Mouse (Mus musculus): ENCODE results near the gene Clhc1. TPM values are rescaled to one million over a fixed set of nuclear protein-coding genes. Genes with fewer than 3 reads are reported as not detected.

The Clhc1 gene
- polyA plus RNA-seq (2014; fragmentation: Nextera tagmentation; extraction: Ambion mirVana): 0.19 and 0.28 TPM in 2 replicates

DNA sequence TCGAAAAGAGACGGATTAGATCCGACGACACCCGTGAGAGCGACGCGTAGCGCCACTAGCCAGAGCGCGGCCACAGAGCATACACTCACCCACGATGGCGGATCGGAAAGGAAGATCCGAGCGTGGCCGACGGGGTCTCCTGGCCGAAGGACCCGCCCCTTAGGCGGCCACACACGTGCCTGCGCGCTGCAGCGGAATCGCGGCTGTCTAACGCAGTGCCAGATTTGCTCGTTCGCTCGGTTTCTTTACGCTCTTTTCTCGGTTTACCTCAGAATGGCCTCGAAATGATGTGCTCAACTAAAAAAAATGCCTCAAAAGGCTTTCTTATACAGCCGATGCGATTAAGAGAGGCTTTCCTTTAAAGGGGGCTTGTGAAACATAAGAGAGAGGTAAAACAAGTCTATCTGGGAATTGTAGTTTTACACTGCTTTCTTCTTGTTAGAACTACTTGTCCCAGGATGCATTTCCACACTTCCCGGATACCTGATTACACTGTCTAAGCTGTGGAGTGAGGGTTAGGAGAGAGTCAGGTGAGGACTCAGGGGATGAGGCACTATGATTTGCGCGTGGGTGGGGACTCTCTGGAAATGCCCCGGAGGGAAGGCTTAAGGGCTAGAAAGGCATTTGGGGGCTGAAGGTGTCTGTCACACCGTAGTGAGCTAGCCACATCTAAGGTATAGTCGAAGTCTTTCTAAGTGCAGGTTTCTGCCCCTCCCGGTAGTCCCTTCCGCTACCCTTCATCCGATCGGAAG lies at the start of gene Clhc1, which contains the start of gene Rps27a:
Clhc1 (plus strand) TSS at position 199 of the 752 bp plus-strand sequence.
Rps27a (minus strand) TSS at position 358 of the 752 bp plus-strand sequence.
- Histone ChIP-seq H3K9me3 (ENCODE audit: control insufficient read depth, low read length) (no peaks in the 10 kb centered on the region), H3K4me2 (ENCODE audit: low read length) (peak within 1 kb of the TSS; percentile 78), H3K9ac (ENCODE audit: low read length) (peak within 1 kb of the TSS; percentile 96), H3K27ac (ENCODE audit: low read depth) (peak within 1 kb of the TSS; percentile 76), H3K27me3 (replicated peaks; ENCODE audit: control insufficient read depth, insufficient read depth, low read length) (no peaks in the 10 kb centered on the region), H3K4me3 (ENCODE audit: low read depth, low read length) (peak within 1 kb of the TSS; percentile 96), H3K36me3 (ENCODE audit: control insufficient read depth, insufficient read depth, low read length) (peaks cover 34% of the 10 kb centered on the region), H3K4me1 (replicated peaks; ENCODE audit: control insufficient read depth, insufficient read depth, low read length) (no peaks in the 10 kb centered on the region)
- ATAC-seq (replicated peaks; ENCODE audit: low FRiP score, low TSS enrichment, low read depth) (peak; percentile 97), DNase-seq (ENCODE audit: low spot score) (peak; percentile 99)
- WGBS: under 1% methylated on average over 46 of the region's 46 CpGs

DNA sequence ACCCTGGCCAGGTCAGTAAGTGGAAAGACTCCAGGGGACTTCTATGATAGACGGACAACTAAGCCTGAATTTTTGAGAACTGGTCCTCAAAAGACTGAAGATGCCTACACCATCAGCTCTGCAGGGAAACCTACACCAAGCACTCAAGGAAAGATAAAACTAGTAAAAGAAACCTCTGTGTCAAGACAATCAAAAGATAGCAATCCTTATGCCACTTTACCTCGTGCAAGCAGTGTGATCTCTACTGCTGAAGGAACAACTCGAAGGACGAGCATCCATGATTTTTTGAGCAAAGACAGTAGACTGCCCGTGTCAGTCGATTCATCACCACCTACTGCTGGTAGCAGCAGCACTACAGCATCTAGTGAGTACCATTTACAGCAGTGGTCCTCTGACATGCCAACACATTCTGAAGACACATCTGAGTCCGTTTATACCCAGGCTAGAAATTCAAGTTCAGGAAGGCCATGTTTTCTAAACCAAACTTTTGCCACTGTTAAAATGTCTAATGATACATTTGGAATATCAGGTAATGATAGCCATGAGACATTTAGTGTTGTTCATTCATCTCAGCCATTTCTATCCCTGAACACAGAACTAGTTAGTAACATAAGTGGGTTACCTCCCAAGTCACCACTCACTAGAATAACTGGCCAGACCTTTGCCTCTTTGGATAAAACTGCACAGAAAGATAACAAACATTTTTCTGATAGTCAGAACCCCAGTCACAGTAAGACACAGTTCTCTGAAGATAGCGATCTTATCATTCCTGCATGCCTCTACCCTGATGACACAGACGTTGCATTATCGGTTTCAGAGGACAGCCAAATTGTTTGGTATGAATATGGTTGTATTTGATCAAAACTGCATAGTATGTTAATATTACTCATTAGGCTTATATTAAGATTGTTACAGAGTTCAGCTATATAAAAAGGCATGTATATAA lies 43.5 kb upstream of the Clhc1 start:
- DNase-seq (ENCODE audit: low spot score) (no peak), ATAC-seq (replicated peaks; ENCODE audit: low FRiP score, low TSS enrichment, low read depth) (no peak)
- Histone ChIP-seq H3K4me2 (ENCODE audit: low read length) (no peak overlapping the region), H3K4me1 (replicated peaks; ENCODE audit: control insufficient read depth, insufficient read depth, low read length) (no peaks in the 10 kb centered on the region), H3K36me3 (ENCODE audit: control insufficient read depth, insufficient read depth, low read length) (peaks cover 46% of the 10 kb centered on the region), H3K9ac (ENCODE audit: low read length) (no peak overlapping the region), H3K9me3 (ENCODE audit: control insufficient read depth, low read length) (no peaks in the 10 kb centered on the region), H3K27ac (ENCODE audit: low read depth) (no peak overlapping the region), H3K4me3 (ENCODE audit: low read depth, low read length) (no peak overlapping the region), H3K27me3 (replicated peaks; ENCODE audit: control insufficient read depth, insufficient read depth, low read length) (no peaks in the 10 kb centered on the region)
- 89% methylated on average over 10 of the region's 10 CpGs for WGBS

DNA sequence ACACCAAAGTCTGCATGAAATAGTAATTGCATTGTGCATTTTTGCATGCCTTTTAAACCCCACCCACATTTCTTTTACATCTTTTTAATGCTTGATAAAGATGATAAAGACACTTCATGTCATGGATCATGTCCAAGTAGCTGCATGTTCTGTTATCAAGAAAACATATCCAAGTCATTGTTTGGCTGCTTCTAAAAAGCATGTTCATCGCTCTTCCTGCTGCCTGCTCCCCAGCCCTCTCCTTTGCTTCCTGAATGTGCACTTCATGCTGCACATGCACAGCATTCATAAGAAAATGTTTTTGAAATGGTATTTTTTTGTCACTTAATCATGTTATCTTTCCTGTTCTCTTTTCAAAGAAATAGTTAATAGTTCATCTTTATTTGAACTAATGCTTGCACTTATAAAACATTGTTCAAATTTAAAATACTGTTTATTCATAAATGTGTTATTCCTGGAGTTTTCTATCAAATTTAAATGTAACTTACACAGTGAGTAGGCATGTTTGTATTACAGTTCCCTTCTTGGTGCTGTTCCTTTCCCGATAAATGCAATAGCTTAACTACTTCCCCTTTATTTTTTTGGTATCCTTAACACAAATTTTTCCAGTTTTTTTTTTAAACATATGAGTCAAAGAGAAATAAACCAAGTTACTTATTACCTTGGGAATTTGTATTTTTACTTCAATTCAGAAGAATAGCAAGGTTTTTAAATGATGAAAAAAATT lies 42.7 kb upstream of the Clhc1 start:
- H3K4me1 ChIP-seq (replicated peaks; ENCODE audit: control insufficient read depth, insufficient read depth, low read length): no peaks in the 10 kb centered on the region
- no peak for DNase-seq (ENCODE audit: low spot score)
- 89% methylated on average over 2 of the region's 2 CpGs for WGBS
- no peak overlapping the region for H3K27ac ChIP-seq (ENCODE audit: low read depth)
- no peak overlapping the region for H3K9ac ChIP-seq (ENCODE audit: low read length)
- peaks cover 46% of the 10 kb centered on the region for H3K36me3 ChIP-seq (ENCODE audit: control insufficient read depth, insufficient read depth, low read length)
- H3K9me3 ChIP-seq (ENCODE audit: control insufficient read depth, low read length): no peaks in the 10 kb centered on the region
- H3K27me3 ChIP-seq (replicated peaks; ENCODE audit: control insufficient read depth, insufficient read depth, low read length): no peaks in the 10 kb centered on the region
- no peak for ATAC-seq (replicated peaks; ENCODE audit: low FRiP score, low TSS enrichment, low read depth)
- H3K4me2 ChIP-seq (ENCODE audit: low read length): no peak overlapping the region
- no peak overlapping the region for H3K4me3 ChIP-seq (ENCODE audit: low read depth, low read length)

DNA sequence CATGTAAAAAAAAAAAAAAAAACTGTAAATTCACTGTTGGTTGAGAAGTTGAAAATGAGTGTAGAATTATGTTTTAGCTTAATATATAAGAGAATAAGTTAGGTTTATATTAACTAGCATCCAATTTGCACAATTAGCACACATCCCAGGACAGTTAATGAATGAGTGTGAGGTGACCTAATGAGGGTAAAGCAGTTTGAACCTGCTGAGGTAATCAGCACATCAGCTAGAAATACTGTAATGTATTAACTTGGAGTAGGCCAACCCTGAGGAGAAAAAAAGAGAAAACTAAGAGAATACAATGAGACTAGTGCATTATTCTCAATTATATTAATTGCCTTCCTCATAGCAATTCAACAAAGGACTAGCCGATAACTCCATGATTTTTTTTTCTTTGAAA lies 38.3 kb upstream of the Clhc1 start:
- 95% methylated on average over 1 of the region's 1 CpGs for WGBS
- H3K9ac ChIP-seq (ENCODE audit: low read length): no peak overlapping the region
- ATAC-seq (replicated peaks; ENCODE audit: low FRiP score, low TSS enrichment, low read depth): no peak

DNA sequence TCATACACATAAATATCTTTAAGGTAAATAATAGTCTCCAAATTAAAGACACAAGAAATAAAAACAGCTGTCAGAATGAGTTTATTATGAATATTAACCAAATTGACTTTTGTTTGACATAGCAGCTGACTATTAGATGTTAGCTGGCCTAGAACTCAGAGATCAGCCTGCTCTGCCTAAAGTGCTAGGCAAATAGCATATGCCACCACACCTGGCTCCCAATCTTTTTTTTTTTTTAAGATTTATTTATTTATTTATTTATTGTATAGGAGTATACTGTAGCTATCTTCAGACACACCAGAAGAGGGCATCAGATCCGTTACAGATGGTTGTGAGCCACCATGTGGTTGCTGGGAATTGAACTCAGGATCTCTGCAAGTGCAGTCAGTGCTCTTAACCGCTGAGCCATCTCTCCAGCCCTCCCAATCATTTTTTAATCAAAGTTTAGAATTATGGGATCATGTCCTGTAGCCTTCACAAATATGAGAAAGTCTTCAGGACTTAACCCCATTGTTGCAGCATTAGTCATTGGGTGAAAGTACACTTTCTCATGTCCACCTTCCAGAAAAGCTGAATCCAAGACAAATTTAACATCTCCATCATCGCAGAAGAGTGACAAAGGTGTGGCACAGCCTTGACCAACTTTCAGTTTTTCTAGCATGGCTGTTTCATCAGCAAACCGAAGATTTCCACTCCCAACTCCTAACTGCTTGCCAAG lies 34.8 kb upstream of the Clhc1 start:
- no peaks in the 10 kb centered on the region for H3K27me3 ChIP-seq (replicated peaks; ENCODE audit: control insufficient read depth, insufficient read depth, low read length)
- no peak for ATAC-seq (replicated peaks; ENCODE audit: low FRiP score, low TSS enrichment, low read depth)
- H3K27ac ChIP-seq (ENCODE audit: low read depth): no peak overlapping the region
- no peaks in the 10 kb centered on the region for H3K9me3 ChIP-seq (ENCODE audit: control insufficient read depth, low read length)
- 90% methylated on average over 4 of the region's 4 CpGs for WGBS
- H3K4me1 ChIP-seq (replicated peaks; ENCODE audit: control insufficient read depth, insufficient read depth, low read length): 0 out of 2 replicates have a peak, but pooled peaks cover 3% of the 10 kb centered on the region
- peaks cover 25% of the 10 kb centered on the region for H3K36me3 ChIP-seq (ENCODE audit: control insufficient read depth, insufficient read depth, low read length)
- no peak overlapping the region for H3K9ac ChIP-seq (ENCODE audit: low read length)
- no peak overlapping the region for H3K4me3 ChIP-seq (ENCODE audit: low read depth, low read length)
- no peak for DNase-seq (ENCODE audit: low spot score)
- no peak overlapping the region for H3K4me2 ChIP-seq (ENCODE audit: low read length)

More for the DNA sequence above, 38.3 kb upstream of the Clhc1 start:
- no peak for DNase-seq (ENCODE audit: low spot score)
- H3K27me3 ChIP-seq (replicated peaks; ENCODE audit: control insufficient read depth, insufficient read depth, low read length): no peaks in the 10 kb centered on the region
- H3K9me3 ChIP-seq (ENCODE audit: control insufficient read depth, low read length): no peaks in the 10 kb centered on the region
- H3K4me3 ChIP-seq (ENCODE audit: low read depth, low read length): no peak overlapping the region
- peaks cover 46% of the 10 kb centered on the region for H3K36me3 ChIP-seq (ENCODE audit: control insufficient read depth, insufficient read depth, low read length)
- H3K4me1 ChIP-seq (replicated peaks; ENCODE audit: control insufficient read depth, insufficient read depth, low read length): 0 out of 2 replicates have a peak, but pooled peaks cover 3% of the 10 kb centered on the region
- no peak overlapping the region for H3K4me2 ChIP-seq (ENCODE audit: low read length)
- no peak overlapping the region for H3K27ac ChIP-seq (ENCODE audit: low read depth)

DNA sequence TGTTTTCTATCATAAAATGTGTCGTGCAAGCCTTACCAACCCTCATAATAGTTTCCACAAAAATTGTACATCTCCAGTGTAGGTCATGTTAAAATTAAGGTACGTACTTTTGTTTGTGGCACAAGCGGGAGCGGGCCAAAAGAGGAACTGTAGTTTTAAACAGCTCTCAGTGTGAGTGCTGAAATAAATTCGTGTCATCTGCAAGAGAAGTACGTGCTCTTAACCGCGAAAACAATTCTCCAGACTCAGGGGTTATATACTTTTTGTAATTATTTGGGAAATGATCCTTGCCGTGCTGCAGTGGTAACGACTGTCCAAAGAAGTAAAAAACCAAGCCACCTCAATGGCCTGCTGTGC lies 33.4 kb upstream of the Clhc1 start:
- Histone ChIP-seq H3K4me2 (ENCODE audit: low read length) (peak overlapping the region; percentile 60), H3K9ac (ENCODE audit: low read length) (peak overlapping the region; percentile 51), H3K4me1 (replicated peaks; ENCODE audit: control insufficient read depth, insufficient read depth, low read length) (0 out of 2 replicates have a peak, but pooled peaks cover 3% of the 10 kb centered on the region), H3K36me3 (ENCODE audit: control insufficient read depth, insufficient read depth, low read length) (peaks cover 25% of the 10 kb centered on the region), H3K27me3 (replicated peaks; ENCODE audit: control insufficient read depth, insufficient read depth, low read length) (no peaks in the 10 kb centered on the region), H3K27ac (ENCODE audit: low read depth) (peak overlapping the region; percentile 51), H3K9me3 (ENCODE audit: control insufficient read depth, low read length) (no peaks in the 10 kb centered on the region), H3K4me3 (ENCODE audit: low read depth, low read length) (peak overlapping the region; percentile 48)
- ATAC-seq (replicated peaks; ENCODE audit: low FRiP score, low TSS enrichment, low read depth) (no peak; the same call in 1 of the 2 replicates), DNase-seq (ENCODE audit: low spot score) (no peak)
- 21% methylated on average over 10 of the region's 10 CpGs for WGBS

DNA sequence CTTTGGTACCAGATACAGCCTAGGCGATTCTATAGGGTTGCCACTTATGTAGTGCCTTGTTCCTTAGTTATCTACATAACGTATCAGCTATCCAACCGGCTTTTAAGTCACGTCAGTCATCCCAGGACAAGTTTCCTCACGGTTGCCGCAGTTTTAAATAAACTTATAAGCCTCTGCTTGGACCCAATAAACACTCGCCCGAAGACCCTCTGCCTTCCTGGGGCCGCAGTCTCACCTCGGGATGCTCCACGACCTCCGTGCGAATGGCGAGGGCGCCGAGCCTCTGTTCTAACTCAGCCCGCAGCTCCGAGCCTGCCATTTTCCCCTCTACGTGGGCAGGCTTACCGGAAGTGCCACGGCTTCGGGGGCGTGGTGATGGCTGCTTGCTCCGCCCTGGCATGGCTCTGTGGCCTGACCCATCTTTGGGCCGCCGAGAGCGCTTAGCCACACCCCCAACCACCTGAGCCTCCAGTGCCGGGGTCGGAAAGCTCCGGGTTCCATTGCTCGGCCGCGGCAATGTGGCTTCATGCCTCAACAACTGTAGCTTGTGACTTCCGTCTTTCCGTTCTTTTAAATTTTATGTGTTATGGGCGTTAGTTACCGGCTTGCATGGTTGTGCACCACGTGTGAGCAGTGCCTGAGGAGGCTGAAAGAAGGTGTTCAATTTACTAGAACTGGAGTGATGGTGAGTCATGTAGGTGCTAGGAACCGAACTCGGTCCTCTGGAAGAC lies 32.9 kb upstream of the Clhc1 start, which contains the start of gene Prorsd1:
Prorsd1 (minus strand) TSS at position 352 of the 731 bp plus-strand sequence.
- H3K27ac ChIP-seq (ENCODE audit: low read depth): peak within 1 kb of the TSS; percentile 51
- H3K27me3 ChIP-seq (replicated peaks; ENCODE audit: control insufficient read depth, insufficient read depth, low read length): no peaks in the 10 kb centered on the region
- WGBS: 2% methylated on average over 40 of the region's 40 CpGs
- H3K9ac ChIP-seq (ENCODE audit: low read length): peak within 1 kb of the TSS; percentile 51
- peaks cover 23% of the 10 kb centered on the region for H3K36me3 ChIP-seq (ENCODE audit: control insufficient read depth, insufficient read depth, low read length)
- ATAC-seq (replicated peaks; ENCODE audit: low FRiP score, low TSS enrichment, low read depth) (peak; percentile 99), DNase-seq (ENCODE audit: low spot score) (peak; percentile 92)
- peak within 1 kb of the TSS; percentile 60 for H3K4me2 ChIP-seq (ENCODE audit: low read length)
- peak within 1 kb of the TSS; percentile 48 for H3K4me3 ChIP-seq (ENCODE audit: low read depth, low read length)
- H3K4me1 ChIP-seq (replicated peaks; ENCODE audit: control insufficient read depth, insufficient read depth, low read length): 0 out of 2 replicates have a peak, but pooled peaks cover 3% of the 10 kb centered on the region
- no peaks in the 10 kb centered on the region for H3K9me3 ChIP-seq (ENCODE audit: control insufficient read depth, low read length)
